Mouse (Mus musculus) testis, adult 10 weeks (tissue): Measurements from ENCODE around the gene Ebpl. TPM values are rescaled to one million over a fixed set of nuclear protein-coding genes. Genes with fewer than 3 reads are reported as not detected.

Source experiments
- polyA plus RNA-seq: library from polyadenylated mRNA; stranded (reverse); fragments of 350-450 nt; fragmentation: Illumina TruSeq; extraction: RNeasy Lipid Tissue Mini Kit (QIAGEN cat#74804); gene quantifications from one replicate; pipeline ENCODE4 v1.2.3, GENCODE M21; 2014; ENCODE audit warnings: low read depth, low replicate concordance

Gene Ebpl
- polyA plus RNA-seq = 1.3 TPM

DNA sequence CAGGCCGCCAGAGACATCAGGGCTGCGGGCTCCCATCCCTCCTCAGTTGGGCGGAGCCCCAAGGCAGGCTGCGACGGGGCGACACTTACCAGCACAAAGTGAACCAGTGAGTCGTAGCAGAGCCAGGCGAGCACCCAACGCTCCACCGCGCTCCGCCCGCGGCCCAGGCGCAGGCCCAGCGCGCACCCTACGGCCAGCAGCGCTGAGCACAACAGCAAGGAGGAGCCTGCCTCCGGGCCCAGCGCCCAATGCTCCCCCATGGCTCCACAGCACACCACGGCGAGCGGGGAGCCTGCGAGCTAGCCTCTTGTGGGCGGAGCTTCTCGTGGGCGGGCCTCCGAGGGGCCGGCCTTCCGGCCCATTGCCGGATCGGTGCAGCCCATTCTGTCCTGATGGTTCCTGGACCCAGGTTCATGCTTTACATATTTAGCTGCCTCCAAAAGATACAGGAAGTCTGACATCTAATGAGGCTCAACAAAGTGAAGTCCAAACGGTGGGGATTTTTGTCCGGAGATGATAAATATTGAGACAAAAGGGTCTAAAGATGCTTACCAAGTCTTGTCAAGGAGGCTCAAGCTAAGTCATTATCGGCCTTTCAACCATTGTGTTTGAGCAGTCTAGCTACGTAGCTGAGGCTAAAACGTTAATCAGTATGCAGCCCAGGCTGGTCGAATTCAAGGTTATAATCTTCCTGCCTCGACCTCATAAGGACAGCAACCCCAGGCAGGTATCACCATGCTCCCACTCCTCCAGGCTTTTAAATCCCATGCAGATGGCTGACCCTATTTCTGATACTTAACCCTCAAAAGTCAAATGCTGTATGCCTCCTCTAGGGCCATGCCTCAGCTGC is at the start of gene Ebpl:
Ebpl (minus strand) TSS at position 309 of the 850 bp plus-strand sequence.

DNA sequence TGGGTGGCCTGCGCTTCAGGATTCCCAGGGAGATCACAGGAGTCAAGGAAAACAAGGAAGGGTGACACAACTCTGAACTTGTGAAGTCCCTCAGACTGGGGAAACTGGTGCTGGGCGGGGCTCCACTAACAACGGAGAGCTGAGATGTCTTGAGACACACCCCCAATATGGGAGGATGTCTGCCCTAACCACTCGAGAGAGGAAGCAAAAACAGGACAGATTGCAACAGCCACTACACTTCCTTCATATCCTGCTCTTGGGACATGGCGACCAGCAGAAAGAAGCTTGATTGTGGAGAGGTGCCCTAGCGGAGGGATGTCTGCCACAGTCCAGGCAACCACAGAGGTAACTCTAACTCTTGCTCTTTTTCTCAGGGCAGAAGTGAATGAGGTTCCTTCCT is 50.6 kb downstream of the Ebpl start, which contains the start of gene Arl11:
Arl11 (plus strand) TSS at position 161 of the 400 bp plus-strand sequence.

Other genes with a start within 250 kb of the Ebpl start
- 13.1 TPM for gene Sacs, start 222.0 kb downstream of the Ebpl start, polyA plus RNA-seq
- gene Sgcg, start 101.9 kb downstream of the Ebpl start, polyA plus RNA-seq = 0.50 TPM
- gene Arl11, start 50.7 kb downstream of the Ebpl start, polyA plus RNA-seq = 9.6 TPM
- 68.2 TPM for gene Kpna3, start 79.4 kb upstream of the Ebpl start, polyA plus RNA-seq
- 55.4 TPM for gene Spryd7, start 196.4 kb upstream of the Ebpl start, polyA plus RNA-seq
- 107 TPM for gene Trim13, start 237.8 kb upstream of the Ebpl start, polyA plus RNA-seq
- 0.31 TPM for gene Kcnrg, start 247.0 kb upstream of the Ebpl start, polyA plus RNA-seq